Mouse (Mus musculus): Measurements from ENCODE around the gene Layn. TPM values are rescaled to one million over a fixed set of nuclear protein-coding genes. Genes with fewer than 3 reads are reported as not detected.

The Layn gene
- 1.7 and 2.6 TPM in 2 replicates for polyA plus RNA-seq (2015; fragmentation: Nextera tagmentation; extraction: Ambion mirVana)

DNA sequence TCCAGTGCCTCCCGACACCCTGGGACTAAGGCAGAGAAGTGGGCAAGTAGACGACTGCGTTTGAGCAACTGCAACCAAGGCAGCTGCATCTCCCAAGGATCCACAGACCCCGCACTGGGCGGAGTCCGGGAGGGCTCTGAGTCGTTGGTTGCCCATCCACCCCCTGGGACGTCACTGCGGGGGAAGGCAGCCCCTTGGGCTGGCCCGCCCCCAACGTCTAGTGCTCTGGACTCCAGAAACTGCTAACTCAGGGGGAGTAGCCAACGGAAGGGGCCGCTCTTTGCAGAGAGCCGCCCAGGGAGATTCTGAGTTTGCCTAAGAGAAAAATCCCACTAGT lies at the start of gene Layn:
Layn (minus strand) TSS at position 116 of the 337 bp plus-strand sequence.
- Histone ChIP-seq H3K4me2 (replicated peaks; ENCODE audit: low read depth) (peak within 1 kb of the TSS; percentile 83), H3K4me3 (ENCODE audit: low read depth, low read length) (peak within 1 kb of the TSS; percentile 43), H3K9ac (ENCODE audit: low read depth, low read length) (peak within 1 kb of the TSS; percentile 19; the same call in 1 of the 2 replicates), H3K4me1 (replicated peaks; ENCODE audit: control insufficient read depth, insufficient read depth, low read length) (0 out of 2 replicates have a peak, but pooled peaks cover 7% of the 10 kb centered on the region), H3K27ac (ENCODE audit: low read depth, low read length) (no peak within 1 kb of the TSS), H3K9me3 (ENCODE audit: control insufficient read depth) (no peaks in the 10 kb centered on the region), H3K36me3 (ENCODE audit: control insufficient read depth, insufficient read depth) (no peaks in the 10 kb centered on the region), H3K27me3 (replicated peaks; ENCODE audit: control insufficient read depth, insufficient read depth, low read length) (no peaks in the 10 kb centered on the region)
- WGBS, result 1% methylated on average over 14 of the region's 14 CpGs
- TF ChIP-seq CTCF (IDR thresholded peaks at IDR 0.05; ENCODE audit: low read depth), result peak; percentile 45
- ATAC-seq, result peak; percentile 60

DNA sequence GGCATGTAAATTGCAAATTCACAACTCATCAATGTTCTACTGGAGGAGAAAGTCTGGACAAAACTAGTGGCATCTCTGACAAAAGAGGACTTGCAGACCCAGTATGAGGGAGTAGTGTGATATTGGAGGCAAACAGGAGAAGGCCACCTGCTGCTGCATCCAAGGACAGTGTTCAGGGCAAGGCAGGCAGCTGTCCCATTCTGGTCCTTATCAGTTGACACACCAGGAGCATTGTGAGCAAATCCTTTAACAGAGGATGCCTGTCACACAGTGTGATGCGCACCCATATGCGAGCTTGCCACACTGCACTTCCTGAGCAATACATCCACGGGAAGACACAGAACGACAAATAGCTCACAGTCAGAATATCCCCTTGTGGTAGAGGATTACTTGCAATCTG lies 37.9 kb upstream of the Layn start:
- 80% methylated on average over 4 of the region's 4 CpGs for WGBS
- H3K4me2 ChIP-seq (replicated peaks; ENCODE audit: low read depth), result no peak overlapping the region
- H3K36me3 ChIP-seq (ENCODE audit: control insufficient read depth, insufficient read depth), result no peaks in the 10 kb centered on the region
- no peaks in the 10 kb centered on the region for H3K9me3 ChIP-seq (ENCODE audit: control insufficient read depth)
- no peak overlapping the region for H3K4me3 ChIP-seq (ENCODE audit: low read depth, low read length)
- TF ChIP-seq CTCF (IDR thresholded peaks at IDR 0.05; ENCODE audit: low read depth), result no peak
- ATAC-seq, result no peak
- no peaks in the 10 kb centered on the region for H3K4me1 ChIP-seq (replicated peaks; ENCODE audit: control insufficient read depth, insufficient read depth, low read length)
- no peak overlapping the region for H3K27ac ChIP-seq (ENCODE audit: low read depth, low read length)
- no peak overlapping the region for H3K9ac ChIP-seq (ENCODE audit: low read depth, low read length)
- no peaks in the 10 kb centered on the region for H3K27me3 ChIP-seq (replicated peaks; ENCODE audit: control insufficient read depth, insufficient read depth, low read length)

DNA sequence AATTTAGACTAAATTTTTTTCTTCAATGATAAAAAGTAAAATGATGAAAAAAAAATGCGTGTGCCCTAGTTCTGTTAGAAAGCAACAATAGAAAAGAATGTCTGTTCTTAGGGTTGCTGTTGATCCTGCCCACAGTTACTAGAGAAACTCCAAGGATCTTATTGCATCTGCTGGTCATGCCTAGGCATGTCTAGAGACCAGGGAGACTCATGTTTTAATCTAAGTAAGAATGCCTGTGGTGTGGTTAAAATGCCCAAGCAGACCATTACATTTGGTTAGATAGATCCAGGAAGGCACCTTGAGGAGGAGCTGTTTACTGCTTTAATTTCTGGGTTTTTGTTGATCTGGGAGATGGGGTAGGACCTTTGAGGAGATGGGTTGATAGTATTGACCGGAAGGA lies 28.9 kb upstream of the Layn start:
- no peak overlapping the region for H3K4me3 ChIP-seq (ENCODE audit: low read depth, low read length)
- no peak overlapping the region for H3K4me2 ChIP-seq (replicated peaks; ENCODE audit: low read depth)
- no peak for TF ChIP-seq CTCF (IDR thresholded peaks at IDR 0.05; ENCODE audit: low read depth)

DNA sequence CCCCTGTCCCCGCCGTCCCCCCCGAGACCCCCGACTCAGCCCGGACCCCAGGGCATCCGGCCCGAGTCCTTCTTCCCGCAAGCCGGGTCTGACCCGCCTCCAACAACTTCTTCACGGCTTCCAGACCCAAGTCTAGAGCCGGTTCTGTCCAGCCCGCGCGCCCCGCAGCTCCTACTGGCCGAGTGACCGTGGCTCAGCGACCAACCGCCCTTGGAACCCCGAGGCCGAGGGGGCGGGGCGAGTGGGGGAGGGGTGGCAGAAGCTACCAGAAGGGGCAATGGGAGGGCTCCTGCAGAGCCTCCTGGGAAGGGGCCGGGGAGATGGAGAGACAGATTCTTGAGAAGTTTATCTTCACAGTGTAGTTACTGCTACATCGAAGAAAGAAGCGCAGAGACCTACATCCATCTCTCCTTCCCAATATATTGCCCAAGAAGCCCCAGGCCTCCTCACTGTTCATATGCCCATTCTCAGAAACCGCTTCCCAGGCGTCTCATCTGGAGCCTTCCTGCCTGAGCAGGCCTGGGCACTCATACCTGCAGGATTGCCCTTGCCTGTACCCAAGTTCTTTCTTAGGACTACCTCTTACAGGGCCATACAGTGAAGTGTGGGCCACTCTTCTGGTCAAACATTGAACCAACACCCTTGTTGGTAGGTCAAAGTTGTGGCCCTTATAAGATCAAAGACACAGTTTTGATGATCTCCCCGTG lies 27.1 kb upstream of the Layn start:
- ATAC-seq, result peak; percentile 19; the same call in 1 of the 2 replicates
- Histone ChIP-seq H3K27me3 (replicated peaks; ENCODE audit: control insufficient read depth, insufficient read depth, low read length) (peaks cover 16% of the 10 kb centered on the region), H3K9me3 (ENCODE audit: control insufficient read depth) (no peaks in the 10 kb centered on the region), H3K9ac (ENCODE audit: low read depth, low read length) (peak overlapping the region; percentile 27), H3K4me3 (ENCODE audit: low read depth, low read length) (peak overlapping the region; percentile 46), H3K4me1 (replicated peaks; ENCODE audit: control insufficient read depth, insufficient read depth, low read length) (no peaks in the 10 kb centered on the region; the same call in 1 of the 2 replicates), H3K36me3 (ENCODE audit: control insufficient read depth, insufficient read depth) (no peaks in the 10 kb centered on the region), H3K27ac (ENCODE audit: low read depth, low read length) (no peak overlapping the region), H3K4me2 (replicated peaks; ENCODE audit: low read depth) (peak overlapping the region; percentile 91)
- 15% methylated on average over 30 of the region's 30 CpGs for WGBS
- no peak for TF ChIP-seq CTCF (IDR thresholded peaks at IDR 0.05; ENCODE audit: low read depth)

More for the DNA sequence above, 28.9 kb upstream of the Layn start:
- Histone ChIP-seq H3K4me1 (replicated peaks; ENCODE audit: control insufficient read depth, insufficient read depth, low read length) (no peaks in the 10 kb centered on the region; the same call in 1 of the 2 replicates), H3K9me3 (ENCODE audit: control insufficient read depth) (no peaks in the 10 kb centered on the region), H3K9ac (ENCODE audit: low read depth, low read length) (no peak overlapping the region), H3K27me3 (replicated peaks; ENCODE audit: control insufficient read depth, insufficient read depth, low read length) (peaks cover 16% of the 10 kb centered on the region), H3K36me3 (ENCODE audit: control insufficient read depth, insufficient read depth) (no peaks in the 10 kb centered on the region), H3K27ac (ENCODE audit: low read depth, low read length) (no peak overlapping the region)
- WGBS, result 58% methylated on average over 2 of the region's 2 CpGs
- ATAC-seq, result no peak

DNA sequence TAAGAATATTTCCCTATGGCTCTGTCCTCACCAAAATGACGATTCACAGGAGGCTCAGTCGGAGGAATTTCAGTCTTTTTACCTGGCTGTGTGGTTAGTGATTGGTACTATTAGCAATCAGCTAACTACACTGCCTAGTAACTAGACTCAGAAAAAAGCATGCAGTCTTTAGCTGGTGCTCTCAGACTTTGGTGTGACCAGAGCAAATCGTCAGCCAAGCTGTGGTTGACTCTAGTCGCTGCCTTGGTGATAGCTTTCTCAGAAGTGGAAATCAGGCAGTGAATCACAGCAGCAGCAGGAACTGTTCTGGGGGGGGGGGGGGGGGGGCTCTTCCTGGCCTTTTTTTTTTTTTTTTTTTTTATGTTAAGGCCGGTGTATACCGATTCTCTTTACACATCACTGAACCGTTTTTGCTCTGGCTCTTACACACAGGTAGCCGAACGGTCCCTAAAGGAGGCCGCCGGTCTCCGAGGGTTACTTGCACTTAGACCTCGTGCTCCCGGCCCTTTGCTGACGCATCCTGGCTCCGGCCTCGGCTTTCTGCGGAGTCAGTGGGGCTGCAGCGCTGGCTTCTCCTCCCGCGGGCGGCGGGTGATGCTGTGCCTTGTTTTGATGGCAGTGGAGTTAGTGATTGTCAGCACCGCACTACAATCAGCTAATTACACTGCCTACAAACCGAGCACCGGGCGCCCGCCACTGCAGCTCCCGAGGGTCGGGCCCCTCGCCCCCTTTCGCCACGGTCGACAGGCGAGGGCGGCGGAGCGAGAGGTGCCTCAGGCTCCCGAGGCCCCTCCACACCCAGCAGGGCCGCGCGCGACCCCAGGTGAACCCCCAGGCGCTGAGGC lies 26.3 kb upstream of the Layn start:
- H3K27me3 ChIP-seq (replicated peaks; ENCODE audit: control insufficient read depth, insufficient read depth, low read length), result peaks cover 16% of the 10 kb centered on the region
- H3K27ac ChIP-seq (ENCODE audit: low read depth, low read length), result no peak overlapping the region
- no peak for TF ChIP-seq CTCF (IDR thresholded peaks at IDR 0.05; ENCODE audit: low read depth)
- WGBS, result 3% methylated on average over 44 of the region's 44 CpGs
- ATAC-seq, result peak; percentile 49; the same call in 1 of the 2 replicates
- H3K9me3 ChIP-seq (ENCODE audit: control insufficient read depth), result no peaks in the 10 kb centered on the region
- peak overlapping the region; percentile 46 for H3K4me3 ChIP-seq (ENCODE audit: low read depth, low read length)
- peak overlapping the region; percentile 91 for H3K4me2 ChIP-seq (replicated peaks; ENCODE audit: low read depth)
- H3K9ac ChIP-seq (ENCODE audit: low read depth, low read length), result peak overlapping the region; percentile 27
- no peaks in the 10 kb centered on the region; the same call in 1 of the 2 replicates for H3K4me1 ChIP-seq (replicated peaks; ENCODE audit: control insufficient read depth, insufficient read depth, low read length)
- no peaks in the 10 kb centered on the region for H3K36me3 ChIP-seq (ENCODE audit: control insufficient read depth, insufficient read depth)

DNA sequence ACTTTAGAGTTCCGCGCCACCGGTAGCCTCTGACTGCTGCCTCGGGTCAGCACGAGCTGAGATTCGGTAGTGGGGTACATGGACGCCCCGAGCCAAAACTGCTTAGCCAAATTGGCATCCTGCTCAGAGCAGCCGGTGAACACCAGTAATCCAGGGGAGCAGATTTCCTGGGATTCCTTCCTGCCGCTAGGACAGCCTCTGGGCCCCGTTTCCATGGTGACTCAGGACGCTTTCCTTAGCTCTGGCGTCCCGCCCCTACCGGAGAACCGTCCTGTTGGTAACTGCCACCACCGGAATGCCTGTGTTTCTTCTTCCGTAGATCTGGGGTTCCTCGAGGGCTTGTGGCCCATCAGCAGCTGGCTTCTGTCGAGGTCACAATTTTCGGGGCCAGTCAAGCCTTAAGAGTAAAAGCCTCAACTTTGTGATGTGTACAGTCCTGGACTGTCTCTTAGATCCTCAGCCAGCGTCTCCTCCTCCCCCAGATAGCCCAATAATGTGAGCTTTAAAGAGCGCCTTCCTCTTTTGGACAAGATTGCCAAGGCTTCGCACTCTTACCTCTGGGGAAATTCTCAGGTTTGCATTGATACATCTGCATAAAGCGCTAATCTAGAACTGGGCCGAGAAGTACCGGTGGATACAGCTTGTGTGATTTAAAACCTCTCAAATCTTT lies 25.0 kb upstream of the Layn start, which contains the start of gene 4833427G06Rik:
4833427G06Rik (minus strand) TSS at position 323 of the 670 bp plus-strand sequence.
- Histone ChIP-seq H3K9ac (ENCODE audit: low read depth, low read length) (no peak within 1 kb of the TSS), H3K9me3 (ENCODE audit: control insufficient read depth) (no peaks in the 10 kb centered on the region), H3K27ac (ENCODE audit: low read depth, low read length) (no peak within 1 kb of the TSS), H3K4me2 (replicated peaks; ENCODE audit: low read depth) (peak within 1 kb of the TSS; percentile 53), H3K27me3 (replicated peaks; ENCODE audit: control insufficient read depth, insufficient read depth, low read length) (peaks cover 16% of the 10 kb centered on the region), H3K4me3 (ENCODE audit: low read depth, low read length) (no peak within 1 kb of the TSS), H3K4me1 (replicated peaks; ENCODE audit: control insufficient read depth, insufficient read depth, low read length) (no peaks in the 10 kb centered on the region; the same call in 1 of the 2 replicates), H3K36me3 (ENCODE audit: control insufficient read depth, insufficient read depth) (no peaks in the 10 kb centered on the region)
- 0 out of 2 replicates have a peak, but pooled peaks have one; percentile 63 for ATAC-seq
- 15% methylated on average over 27 of the region's 27 CpGs for WGBS
- peak; percentile 42 for TF ChIP-seq CTCF (IDR thresholded peaks at IDR 0.05; ENCODE audit: low read depth)
